Mouse (Mus musculus) brain, adult 2 months (tissue): ENCODE data around the gene Padi4.

Experiments used
- DNase-seq: peaks from one replicate; pipeline ENCODE4 v3.0.0; 2011; ENCODE audit warnings: low read depth, low spot score

Gene Padi4

DNA sequence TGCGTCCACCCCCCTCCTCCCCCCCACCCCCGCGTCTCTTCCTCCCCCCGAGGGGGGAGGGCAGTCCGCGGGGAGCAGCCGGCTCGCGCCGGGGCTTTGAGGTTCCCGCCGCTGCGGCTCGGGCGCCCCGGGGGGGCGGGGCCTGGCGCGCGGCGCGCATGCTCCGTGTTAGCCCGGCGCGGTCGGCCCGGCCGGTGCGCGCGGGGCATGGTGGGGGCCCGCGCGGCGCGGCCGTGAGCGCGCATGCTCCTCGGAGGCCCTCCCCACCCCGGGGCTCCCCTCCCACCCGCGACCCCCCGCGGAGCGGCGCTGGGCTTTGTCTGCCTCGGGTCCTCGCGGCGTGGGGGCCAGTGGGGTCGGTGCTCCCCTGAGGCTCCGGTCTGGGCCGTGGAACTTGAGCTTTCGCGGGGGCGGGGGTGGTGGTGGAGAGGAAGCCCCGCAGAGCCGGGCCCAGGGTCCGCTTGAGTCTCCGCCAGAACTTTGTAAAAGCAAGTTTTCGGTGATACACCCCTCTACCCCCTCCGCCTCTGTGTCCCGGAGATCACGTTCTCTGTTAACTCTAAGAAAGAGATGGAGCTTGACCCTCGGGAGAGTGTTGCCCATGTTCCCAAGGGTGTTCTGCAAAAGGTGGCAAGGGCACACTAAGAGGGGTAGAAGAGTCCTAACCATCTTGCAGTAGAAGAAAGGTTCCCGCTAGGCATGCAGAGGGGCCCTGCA lies 71.3 kb downstream of the Padi4 start:
- DNase-seq = peak; percentile 80

DNA sequence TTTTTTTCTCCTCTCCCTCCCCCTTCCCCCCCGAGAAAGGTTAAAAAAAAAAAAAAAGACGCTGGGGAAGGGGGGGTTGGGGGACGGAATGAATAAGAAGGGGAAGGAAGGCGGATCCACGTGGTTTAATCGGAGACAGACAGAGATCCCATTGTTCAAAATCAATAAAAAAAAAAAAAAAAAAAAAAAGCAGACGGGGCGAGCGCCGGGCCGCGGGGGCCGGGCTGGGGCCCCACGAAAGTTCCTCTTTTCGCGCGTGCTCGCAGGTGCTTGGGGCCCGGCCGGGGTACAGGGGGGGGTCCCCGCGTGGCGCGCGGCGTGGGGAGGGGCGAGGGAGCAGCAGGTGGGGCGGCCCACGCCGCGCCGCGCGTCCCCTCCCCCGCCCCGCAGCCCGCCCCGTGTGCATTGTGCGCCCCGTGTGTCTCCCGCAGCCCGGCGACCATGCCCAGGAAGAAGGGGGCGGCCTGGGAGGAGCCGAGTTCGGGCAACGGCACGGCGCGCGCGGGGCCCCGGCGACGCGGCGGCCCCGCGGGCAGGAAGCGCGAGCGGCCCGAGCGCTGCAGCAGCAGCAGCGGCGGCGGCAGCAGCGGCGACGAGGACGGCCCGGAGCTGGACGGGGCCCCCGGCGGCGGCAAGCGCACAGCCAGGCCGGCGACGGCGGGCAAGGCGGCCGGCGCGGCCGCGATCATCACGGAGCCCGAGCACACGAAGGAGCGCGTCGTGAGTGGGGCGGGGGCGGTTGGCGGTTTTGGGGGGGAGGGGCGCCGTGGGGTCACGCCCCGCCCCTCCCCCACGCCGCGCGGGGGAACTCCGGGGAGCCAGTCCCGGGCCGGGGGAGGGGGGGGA lies 72.1 kb downstream of the Padi4 start:
- peak; percentile 61 for DNase-seq

DNA sequence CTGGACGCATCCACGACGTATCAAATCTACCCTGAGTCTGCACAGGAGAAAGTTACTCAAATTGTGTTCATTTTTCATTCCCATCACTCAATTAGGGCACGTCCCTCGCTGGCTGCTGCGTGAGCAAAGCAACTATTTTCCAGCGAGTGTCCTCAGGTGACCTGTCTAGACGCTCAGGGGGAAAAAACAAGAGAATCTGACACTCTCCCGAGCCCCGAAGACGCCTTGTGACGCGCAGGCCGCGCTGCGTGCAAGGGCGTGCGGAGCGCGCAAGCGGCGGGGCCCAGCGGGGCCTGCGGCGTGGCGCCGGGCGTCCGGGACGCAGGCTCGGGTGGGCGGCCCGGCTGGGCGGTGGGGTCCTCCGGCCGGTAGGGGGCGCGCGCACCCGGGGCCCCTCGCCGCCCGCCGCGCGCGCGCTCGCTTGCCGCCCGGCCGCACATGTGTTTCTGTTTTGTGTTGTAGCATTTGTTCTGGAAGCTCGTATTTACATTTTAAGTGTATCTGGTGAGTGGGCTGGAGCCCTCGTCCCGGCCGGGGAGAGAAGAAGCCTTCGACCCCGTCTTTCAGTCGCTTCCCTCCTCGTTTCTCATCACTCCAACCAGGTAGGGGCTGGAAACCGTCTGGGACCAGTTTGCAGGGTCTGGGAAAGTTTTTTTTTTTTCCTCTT lies 72.9 kb downstream of the Padi4 start:
- DNase-seq = peak; percentile 90

DNA sequence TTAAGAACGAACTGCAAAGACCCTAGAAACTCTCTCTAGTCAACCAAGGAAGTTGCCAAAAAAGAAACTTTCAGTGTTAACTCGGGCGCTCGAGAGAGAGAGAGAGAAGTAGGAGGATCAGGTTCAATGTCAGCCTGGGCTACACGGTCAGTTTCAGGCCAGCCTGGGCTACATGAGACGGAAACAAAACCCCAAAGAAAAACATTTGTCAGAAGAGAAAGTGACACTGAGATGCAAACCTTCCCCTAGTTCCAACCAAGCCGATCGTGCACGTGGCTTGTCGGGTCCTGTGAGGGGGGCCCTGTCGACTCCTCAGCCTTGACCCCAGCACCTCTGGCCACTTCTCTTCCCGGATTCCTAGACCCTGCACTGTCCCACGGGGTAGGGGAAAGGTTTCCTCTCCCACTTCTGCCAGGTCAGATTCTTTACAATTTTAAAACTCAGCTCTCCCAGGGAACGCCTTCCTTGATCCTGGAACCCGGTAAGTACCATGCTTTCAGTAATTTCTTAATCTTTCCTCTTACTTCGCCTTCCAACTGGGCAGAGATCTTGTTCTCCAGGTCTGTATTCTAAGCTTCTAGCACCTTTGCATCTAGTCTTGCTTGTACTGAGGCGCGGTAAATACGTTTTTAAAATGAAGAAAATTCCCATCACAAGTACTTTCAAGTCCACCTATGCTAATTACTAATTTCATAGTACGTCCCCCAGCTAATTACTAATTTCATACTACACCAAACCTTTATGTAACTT lies 73.6 kb downstream of the Padi4 start, which contains the start of gene Rcc2:
Gene Rcc2, plus strand, starts transcription at position 273 of the 750 bp plus-strand sequence.
- no peak for DNase-seq

DNA sequence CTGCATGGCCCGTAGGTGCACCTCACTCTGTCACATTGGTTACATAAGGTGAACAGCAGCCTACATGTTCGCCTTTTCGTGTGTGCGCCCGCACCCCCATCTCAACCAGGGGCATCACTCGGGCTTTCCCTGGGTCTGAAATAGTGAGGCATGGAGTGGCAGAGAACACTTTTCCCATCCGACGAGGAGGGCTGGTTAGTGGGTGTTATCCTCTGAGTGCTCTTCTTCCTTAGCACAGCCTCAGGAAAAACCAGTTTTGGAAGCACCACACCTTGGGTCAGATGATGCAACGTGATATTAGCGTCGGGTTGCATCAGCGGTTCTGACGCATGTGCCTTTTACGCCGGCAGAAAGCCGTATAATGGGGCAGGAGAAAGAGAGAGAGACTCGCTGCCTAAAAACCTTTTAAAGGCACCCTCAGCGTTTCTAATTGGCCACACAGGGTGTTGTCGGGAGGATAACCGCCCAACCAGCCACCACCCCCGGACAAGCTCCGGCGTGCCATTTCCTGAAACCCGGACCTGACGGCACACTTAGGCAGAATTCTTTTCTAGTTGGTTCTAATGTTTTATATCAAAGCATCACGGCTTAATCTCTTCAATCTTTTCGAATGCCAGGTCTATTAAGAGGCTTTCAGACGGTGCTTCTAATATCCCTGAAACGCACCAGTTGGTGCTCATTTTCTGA lies 74.5 kb downstream of the Padi4 start:
- peak; percentile 95 for DNase-seq
